Mouse (Mus musculus) erythroid progenitor cell, adult 5-6 weeks (primary cell): ENCODE results near the gene Hmgb1. TPM values are rescaled to one million over a fixed set of nuclear protein-coding genes. Genes with fewer than 3 reads are reported as not detected.
"Not testable (repeated sequence)": the region's sequence is repeated elsewhere in the genome, so short reads cannot be mapped to it uniquely, and the experiment has no call there.

Experiments
- ATAC-seq: replicated peaks from 2 replicates; pipeline ENCODE4 v1.8.0; 2016; ENCODE audit warnings: moderate number of reproducible peaks, mild to moderate bottlenecking, moderate TSS enrichment, inconsistent platforms; ENCODE audit not compliant: poor library complexity, low FRiP score, severe bottlenecking
- total RNA-seq, 2 experiments: library from RNA; stranded (forward) in 1 of 2; stranded (reverse) in 1 of 2; fragments of 150-400 nt in 1 of 2; fragments of 186-747, 209-891 nt in 1 of 2; gene quantifications; 2 replicates each; pipeline versions ENCODE4 v1.2.3 to v1.2.4; 2015 to 2017; ENCODE audit warnings: low replicate concordance in 2 of 2

The Hmgb1 gene
- total RNA-seq, 2 experiments from 2014 or later, result 585 to 819 TPM

DNA sequence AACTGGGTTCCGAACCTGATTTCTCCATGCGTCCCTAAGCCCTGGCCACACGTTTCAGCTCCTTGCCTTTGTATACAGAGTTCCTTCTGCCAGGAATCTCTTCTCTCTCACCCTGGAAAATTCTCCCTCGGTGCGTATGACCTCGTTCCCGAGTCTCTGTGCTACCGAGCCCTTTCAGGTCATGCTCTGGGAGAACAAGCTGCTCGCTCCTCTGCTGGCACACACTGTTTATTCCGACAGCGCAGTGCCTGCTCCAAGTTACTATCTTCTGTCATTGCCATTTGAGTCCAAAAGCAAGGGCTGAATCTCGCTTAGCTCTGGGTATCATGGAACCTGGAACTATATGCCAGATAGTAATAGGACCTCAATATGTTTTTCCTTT is 31.5 kb downstream of the Hmgb1 start:
- no peak for ATAC-seq

DNA sequence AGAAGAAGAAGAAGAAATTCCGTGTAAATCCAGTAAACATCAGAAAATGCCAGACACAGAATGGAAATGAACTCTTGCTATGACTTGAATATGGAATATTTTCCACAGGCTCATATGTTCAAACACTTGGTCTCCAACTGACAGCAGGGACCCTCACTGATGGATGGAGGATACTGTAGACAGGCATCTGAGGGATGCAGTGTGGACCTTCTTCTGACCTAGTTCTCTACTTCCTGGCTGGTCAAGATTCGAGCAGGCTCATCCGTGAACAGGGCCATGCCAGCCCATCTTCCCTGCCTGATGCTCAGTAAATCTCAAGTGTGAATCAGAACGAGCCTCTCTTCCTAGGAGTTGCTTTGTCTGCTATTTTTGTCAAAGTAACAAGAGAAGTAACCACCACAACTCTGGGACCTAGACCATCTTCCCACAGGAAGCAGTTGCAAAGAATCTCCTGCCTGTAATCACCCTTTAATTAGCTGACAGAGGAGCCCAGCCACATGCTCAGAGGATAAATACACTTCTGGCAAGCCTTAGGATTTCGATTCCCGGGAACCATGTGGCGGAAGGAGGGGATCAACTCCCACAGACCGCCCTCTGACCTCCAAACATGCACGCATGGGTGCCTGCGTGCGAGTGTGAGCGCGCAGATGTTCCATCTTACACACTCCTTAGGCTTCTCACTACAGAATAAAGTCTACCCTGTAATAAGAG is 32.1 kb downstream of the Hmgb1 start:
- ATAC-seq, result no peak

DNA sequence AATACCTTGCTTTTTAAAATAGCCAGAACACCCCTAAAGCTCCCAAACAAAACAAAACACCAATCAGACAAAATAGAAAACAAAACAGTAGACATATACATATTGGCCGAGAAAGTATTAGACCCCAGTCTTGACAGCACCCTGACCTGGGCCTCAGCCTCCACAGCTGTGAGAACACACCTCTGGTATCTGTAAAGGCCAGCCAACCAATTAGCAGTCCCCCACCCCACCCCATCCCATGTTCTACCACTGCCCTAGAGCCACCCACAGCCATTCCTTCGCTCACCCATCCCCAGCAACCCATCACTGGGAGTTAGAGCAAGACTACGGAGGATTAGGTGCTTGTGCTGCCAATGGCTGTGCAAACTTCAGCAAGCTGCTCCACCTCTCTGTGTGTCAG is 33.4 kb downstream of the Hmgb1 start:
- no peak for ATAC-seq

DNA sequence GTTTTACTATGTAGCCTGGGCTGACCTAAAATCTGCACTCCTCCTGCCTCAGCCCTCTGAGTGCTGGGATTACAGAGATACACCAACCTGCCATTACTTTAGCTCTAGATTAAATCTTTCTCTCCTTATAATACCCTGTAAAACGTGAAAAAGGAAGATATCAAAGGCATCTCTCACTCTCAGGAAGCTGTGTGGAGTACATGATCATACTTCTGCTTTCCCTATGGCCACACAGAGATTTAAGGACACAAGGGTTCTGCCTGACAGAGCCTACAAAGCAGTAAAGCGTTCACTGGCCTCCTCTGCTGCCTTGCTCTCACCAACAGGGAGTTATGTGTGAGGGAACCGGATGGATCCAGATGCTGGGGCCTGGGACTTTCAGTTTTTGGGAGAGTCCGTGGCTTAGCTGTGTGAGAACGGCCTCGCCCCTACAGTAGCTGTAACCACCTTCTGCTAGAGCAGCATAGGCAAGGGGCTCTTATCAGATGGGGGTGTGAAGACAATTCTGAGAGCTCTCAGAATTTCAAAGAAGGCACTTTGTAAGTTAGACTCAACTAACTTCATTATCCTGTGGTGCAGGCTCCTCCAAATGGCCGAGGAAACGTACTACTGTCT is 36.8 kb downstream of the Hmgb1 start:
- no peak for ATAC-seq

DNA sequence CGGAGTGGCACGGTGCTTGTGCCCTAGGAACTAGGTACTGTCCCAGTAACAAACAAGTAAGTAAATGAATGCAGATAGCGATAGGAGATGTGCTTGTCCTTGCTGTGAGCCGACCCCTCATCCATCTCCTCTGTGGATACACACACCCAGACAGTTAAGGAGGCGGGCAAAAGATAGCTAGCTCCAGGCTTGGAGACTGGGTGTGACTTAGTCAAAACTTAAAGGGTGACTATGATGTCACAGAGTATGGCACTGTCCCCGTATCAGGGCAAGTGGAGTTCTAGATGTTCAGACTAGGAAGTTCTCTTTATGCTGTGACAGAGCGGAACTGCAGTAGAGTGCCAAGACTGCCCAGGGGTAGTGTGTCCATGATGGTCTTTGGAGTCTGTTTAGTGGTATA is 37.6 kb downstream of the Hmgb1 start:
- no peak for ATAC-seq

DNA sequence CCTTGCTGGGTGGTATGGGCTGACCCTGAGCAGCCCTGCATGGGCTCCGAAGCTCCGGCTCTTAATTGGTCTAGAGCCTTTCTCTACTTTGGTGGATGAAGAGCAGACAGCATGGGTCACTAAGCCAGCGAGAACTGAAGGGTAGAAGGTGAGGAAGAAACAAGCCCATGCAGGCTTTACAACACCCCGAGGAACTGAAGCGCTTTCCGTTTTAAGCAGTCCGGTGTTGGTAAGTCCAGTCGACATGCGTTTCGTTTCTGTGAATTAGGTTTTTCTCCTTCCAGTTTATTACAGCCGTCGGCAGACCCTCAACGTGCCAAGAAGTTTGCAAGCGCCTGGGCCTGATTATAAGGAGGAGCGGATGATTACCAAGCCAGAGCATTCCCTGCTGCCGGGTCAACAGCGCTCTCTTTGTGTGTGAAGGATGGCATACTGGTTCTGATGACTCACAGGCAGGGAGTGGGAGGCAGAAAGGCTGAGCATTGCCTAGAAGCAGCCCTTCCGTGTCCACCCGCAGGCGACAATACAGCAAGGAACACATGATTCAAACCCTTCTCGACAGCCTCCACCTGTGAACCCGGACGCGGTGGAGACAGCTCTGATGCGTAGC is 40.4 kb downstream of the Hmgb1 start:
- no peak for ATAC-seq

DNA sequence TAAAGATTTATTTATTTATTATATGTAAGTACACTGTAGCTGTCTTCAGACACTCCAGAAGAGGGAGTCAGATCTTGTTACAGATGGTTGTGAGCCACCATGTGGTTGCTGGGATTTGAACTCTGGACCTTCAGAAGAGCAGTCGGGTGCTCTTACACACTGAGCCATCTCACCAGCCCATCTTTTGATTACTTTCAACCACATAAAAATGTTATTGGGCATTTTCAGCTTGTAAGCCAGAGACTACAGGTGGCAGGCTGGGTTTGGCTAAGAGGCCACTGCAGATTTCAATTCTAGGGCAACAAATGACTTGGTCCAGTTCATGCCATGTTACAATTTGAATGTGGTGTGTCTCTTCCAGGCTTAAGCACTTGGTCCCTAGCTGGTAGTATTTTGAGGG is 43.1 kb downstream of the Hmgb1 start:
- ATAC-seq, result not testable (repeated sequence)

DNA sequence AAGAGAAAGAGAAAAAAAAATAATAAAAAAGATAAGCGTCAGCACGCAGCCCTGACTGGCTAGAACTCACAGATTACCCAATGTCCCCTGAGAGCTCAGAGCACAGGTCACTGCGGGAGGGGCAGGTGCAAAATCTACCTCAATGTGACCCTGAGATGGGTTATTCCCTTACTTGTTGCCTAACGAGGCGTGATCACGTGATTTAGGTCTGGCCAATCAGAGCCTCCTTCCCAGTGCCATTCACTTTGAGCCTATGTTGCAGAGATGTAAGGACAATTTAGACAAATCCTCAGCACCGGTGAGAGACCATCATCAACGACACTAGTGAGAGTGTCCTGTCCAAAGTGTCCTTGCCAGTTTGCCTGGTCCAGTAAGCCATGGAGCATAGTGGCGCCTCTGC is 44.0 kb downstream of the Hmgb1 start:
- no peak for ATAC-seq

DNA sequence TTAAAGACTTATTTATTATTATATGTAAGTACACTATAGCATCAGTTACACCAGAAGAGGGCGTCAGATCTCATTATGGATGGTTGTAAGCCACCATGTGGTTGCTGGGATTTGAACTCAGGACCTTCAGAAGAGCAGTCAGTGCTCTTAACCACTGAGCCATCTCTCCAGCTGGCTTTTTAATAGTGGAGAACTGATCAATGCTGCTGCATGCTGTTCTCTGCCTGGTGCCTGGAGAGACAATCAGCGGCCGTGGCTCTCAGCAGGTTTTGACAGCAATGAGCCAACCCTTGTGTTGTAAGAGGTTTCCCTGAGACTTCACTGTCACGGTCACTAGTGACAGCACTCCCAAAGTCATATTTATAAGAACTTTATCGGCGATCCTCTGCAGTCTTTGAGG is 46.2 kb downstream of the Hmgb1 start:
- not testable (repeated sequence) for ATAC-seq

DNA sequence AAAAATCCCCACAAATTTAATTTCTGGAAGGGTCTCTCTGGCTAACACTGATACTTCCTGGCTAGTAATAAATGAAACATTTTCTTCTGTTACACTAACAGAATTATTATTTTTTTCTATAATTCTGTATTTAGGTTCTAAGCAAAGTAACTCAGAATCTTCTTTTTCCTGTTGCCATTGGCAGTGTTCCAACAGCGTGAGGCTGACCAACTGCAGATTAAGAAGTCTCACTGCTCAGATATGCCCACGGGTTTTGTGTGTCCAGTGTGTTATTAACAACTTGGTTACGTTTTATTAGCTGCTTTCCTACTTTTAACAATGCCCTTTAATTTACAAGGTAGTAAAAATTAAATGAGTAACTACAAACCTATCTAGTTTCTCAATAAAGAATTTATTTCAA is 46.8 kb downstream of the Hmgb1 start:
- ATAC-seq, result peak; percentile 44

DNA sequence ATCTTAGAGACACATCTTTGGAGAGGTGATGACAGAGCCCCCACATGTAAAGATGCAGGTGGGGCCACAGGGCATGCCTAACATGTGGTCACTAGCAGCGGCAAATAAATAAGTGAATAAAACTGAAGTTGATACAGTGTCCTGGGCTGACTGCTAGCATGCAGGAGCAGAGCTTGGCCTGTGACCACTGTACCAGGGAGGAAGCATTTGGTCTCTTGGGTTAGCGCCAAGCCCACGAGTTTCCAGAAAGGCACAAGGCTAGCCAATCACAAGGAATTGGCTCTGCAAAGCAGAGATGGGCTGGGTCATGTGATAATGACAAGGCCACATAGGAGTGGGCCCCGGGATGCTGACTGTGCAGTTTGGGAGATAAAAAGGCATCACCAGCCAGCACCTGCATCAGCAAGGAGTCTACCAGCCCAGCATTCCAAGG is 47.3 kb downstream of the Hmgb1 start:
- peak; percentile 93 for ATAC-seq

DNA sequence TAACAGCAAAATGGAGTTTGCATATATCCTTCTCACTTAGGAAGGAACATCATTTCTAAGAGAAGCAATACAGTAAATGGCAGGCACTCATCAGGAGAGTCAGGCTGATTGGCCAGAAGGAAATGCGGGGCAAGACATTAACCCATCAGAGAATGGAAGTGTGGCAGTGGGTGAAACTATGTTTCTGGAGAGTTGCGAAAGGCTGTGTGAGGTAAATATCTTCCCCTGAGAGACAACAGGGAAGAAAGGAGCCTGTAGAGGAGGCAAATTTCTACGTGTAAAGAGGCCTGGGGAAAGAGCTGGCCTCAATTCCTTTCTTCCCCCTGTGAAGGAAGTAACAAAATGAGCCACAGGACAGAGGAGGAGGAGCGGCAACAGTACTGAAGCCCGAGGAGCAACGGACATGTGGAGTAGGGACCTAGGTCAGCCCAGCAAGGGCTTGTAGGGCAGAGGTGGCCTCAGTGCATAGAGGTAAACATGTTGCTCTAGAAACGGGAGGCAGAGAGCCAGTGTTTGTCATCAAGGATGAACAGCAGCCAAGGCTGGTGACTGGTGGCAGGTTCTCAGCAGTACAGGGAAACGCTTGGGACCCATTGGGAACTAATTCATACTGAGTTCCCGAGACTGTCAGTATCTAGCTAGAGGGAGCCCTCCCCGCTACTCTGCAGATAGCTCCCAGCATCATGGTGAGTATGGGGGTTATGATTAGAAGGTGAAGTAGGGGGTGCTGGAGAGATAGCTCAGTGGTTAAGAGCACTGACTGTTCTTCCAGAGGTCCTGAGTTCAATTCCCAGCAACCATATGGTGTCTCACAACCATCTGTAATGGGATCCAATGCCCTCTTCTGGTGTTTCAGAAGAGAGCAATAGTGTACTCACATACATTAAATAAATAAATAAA is 48.6 kb downstream of the Hmgb1 start:
- ATAC-seq, result no peak

DNA sequence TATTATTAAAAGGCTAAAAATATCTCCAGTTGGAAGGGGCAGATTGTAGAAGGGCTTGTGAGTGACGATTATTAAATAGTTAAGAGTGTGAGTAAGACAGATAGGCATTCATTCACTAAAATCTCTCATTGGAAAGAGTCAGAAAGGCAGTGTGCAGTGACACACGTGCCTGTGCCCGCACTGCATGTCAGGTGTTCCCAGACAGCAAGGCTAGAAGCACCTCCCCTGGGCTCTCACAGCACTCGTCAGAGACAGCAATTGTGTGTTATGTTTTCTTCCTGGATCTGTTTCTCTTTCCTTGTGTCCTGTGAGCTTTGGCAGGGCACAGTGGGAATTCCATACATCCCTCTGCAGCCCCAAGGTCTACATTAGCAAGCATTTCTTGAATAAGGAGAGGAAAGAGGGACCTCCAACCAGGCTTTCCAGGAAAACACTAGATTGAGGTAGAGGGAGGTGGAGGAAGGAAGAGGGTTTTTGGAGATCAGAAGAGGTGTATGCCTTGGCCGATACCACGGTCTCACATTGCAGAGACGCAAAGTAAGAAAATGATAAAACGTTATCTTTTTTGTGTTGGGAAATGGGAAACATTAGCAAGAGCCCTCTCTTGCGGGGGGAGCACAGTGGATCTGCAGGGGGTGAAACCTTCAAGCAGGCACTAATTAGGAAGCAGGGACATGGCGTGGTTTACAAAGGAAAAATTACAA is 49.4 kb downstream of the Hmgb1 start:
- 0 out of 2 replicates have a peak, but pooled peaks have one; percentile 13 for ATAC-seq

DNA sequence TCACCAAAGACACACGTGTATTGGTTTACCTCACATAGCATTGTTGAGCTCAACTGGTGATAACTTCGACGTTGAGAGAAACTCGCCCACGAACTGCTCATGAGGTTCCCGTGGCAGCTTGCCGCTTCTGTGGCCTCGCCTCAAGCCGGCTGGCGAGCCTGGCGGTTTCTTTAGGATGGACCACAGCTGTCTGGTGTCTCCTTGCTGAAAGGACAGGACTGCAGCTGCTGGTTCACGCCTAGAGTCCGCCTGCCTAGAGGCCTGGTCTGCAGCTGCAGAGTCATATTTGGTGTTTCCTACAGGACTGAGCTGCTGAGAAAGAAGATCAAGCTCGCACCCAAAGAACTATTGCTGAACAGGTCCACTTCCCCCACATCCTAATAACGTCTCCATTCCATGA is 55.8 kb downstream of the Hmgb1 start:
- no peak for ATAC-seq

DNA sequence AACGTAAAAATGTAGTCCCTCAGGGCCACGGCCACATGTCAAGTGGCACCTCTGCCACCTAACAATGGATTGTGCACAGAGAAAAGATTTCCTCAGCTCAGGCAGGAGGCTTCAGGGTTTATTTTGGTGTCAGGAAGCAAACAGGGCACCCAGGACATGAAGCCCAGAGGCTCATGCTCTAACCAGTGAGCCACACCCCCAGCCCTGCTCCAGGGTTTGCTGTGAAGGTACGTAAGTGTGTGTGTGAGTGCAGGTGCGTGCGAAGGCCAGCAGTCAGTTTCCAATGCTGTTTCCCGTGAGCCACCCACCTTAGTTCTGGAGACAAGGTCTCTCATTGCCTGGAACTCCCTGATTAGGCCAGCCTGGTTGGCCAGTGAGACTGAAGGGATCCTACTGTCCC is 60.5 kb downstream of the Hmgb1 start:
- ATAC-seq, result no peak

DNA sequence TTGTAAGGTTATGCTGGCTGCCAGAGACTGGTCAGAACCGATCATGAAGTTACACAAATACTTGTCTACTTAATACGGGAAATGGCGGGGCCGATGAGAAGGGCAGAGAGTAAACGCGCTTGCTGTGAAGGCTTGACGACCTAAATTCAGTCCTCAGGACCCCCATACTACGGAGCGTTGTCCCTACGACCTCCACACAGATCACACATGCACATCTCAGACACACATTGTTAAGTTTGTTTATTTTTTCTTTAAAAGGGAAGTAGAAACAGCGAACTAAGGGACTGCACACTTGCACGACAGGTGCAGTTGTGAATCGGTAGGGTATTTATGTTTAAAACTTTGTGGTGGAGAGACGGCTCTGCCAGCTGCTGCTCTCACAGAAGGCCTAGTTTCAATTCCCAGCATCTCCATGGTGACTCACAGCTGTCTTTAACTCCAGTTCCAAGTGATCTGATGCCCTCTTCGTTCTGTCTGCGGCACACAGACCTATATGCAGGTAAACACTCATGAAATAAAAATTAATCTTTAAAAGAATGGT is 64.9 kb downstream of the Hmgb1 start:
- ATAC-seq, result no peak

DNA sequence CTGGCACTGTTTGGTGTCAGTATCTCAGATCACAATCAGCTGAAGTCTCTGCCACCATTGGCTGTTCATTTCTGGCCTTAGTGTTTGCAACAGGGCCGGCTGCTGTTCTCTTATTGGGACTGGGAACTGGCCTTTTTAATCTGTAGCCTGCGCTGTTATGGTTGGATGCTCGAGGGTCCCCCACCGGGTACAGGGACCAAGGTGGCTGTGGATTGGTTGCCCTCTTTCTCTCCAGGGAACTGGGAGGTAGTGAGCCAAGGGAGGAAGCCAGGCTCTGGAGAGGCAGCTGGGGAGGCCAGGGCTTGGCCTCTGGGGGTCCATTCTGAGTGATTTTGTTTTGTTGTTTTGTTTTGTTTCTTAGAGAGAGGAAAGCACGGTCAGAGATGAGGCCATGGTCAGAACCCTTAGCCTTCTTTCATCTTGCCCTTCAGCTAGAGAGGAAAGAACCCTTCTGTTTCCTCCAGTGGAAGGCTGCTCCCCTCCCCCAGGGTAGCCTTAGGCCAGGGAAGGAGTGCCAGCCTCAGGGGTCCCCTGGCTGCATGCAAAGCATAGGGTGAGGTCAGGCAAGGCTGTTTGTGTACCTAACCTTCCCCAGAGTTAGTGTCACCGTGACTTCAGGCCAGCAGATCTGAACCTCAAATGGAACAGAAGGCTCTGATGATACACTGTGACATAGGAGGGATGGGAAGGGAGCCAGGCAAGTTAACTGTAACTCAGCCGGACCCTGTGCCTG is 66.3 kb downstream of the Hmgb1 start:
- no peak for ATAC-seq

DNA sequence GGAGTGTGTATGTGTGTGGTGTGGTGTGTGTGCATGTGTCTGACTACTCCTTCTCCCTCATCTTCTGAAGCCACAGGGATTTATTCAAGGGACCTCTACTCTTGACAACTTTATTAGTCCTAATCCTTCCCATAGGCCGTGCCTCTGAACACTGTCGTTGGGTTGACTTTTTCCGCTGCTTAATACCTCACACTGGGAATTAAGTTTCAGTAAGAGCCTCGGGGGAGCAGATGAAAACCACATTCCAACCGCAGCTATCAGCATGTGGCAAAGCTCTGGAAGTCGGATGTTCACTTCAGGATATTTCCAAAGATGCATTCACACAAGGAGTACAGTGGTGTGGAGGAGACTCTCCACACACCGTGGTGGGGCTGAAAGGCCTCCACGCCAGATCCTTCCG is 69.7 kb downstream of the Hmgb1 start:
- ATAC-seq, result no peak

DNA sequence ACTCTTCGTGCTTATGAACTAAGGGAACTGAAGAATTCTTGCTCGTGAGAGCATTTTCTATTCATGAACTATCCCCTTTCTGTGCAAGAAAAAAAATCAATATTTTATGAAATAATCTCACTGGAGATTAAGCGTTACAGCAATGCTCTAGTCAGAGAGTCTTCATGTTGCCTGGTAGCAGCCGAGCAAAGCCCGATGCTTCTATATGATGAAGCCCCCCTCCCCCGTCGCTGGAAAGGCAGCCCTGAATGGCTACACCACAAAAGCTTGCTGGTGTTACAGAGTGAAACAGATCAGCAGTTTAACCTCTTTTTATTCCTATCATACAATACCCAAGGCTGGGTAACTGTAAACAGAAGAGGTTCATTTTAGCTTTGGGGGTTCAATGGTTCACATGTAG is 70.3 kb downstream of the Hmgb1 start:
- ATAC-seq, result no peak
